Mouse (Mus musculus): ENCODE measurements around the gene Aebp2. TPM values are rescaled to one million over a fixed set of nuclear protein-coding genes. Genes with fewer than 3 reads are reported as not detected.

Gene Aebp2
- polyA plus RNA-seq, 1 experiment from 2014 or later, result 12.4 TPM

GRCm38 (mm10) chr6:140629176-140629859, 6.9 kb downstream of the Aebp2 start:
- 91% methylated on average over 4 of the region's 4 CpGs for WGBS
- ATAC-seq (ENCODE audit: insufficient number of reproducible peaks, low FRiP score, low TSS enrichment, low read depth) (no peak), DNase-seq (ENCODE audit: low spot score) (no peak)
- H3K4me2 ChIP-seq (ENCODE audit: low read depth, severe bottlenecking), result no peak overlapping the region
- peaks cover 20% of the 10 kb centered on the region for H3K4me1 ChIP-seq (ENCODE audit: control insufficient read depth, insufficient read depth, low read length)
- H3K27me3 ChIP-seq (ENCODE audit: control insufficient read depth, insufficient read depth, low read length), result no peaks in the 10 kb centered on the region
- H3K9me3 ChIP-seq (ENCODE audit: control insufficient read depth, low read length), result no peaks in the 10 kb centered on the region
- H3K4me3 ChIP-seq (ENCODE audit: low read depth, low read length), result no peak overlapping the region
- no peak overlapping the region for H3K27ac ChIP-seq (replicated peaks; ENCODE audit: low read depth, low read length)
- no peak overlapping the region for H3K9ac ChIP-seq (ENCODE audit: low read length)
- H3K36me3 ChIP-seq (ENCODE audit: control insufficient read depth, insufficient read depth, low read length), result peaks cover 2% of the 10 kb centered on the region; the same call in 1 of the 2 replicates

- Histone ChIP-seq H3K4me3 (ENCODE audit: low read depth, low read length) (no peak overlapping the region), H3K27ac (replicated peaks; ENCODE audit: low read depth, low read length) (no peak overlapping the region), H3K9ac (ENCODE audit: low read length) (no peak overlapping the region), H3K36me3 (ENCODE audit: control insufficient read depth, insufficient read depth, low read length) (peaks cover 2% of the 10 kb centered on the region; the same call in 1 of the 2 replicates), H3K27me3 (ENCODE audit: control insufficient read depth, insufficient read depth, low read length) (no peaks in the 10 kb centered on the region), H3K4me1 (ENCODE audit: control insufficient read depth, insufficient read depth, low read length) (peaks cover 15% of the 10 kb centered on the region), H3K4me2 (ENCODE audit: low read depth, severe bottlenecking) (no peak overlapping the region), H3K9me3 (ENCODE audit: control insufficient read depth, low read length) (no peaks in the 10 kb centered on the region)
- WGBS, result 82% methylated on average over 4 of the region's 4 CpGs
- DNase-seq (ENCODE audit: low spot score) (no peak), ATAC-seq (ENCODE audit: insufficient number of reproducible peaks, low FRiP score, low TSS enrichment, low read depth) (no peak)
These were observed 7.8 kb downstream of the Aebp2 start for GRCm38 (mm10) chr6:140630306-140630705.

GRCm38 (mm10) chr6:140633616-140634015, 11.2 kb downstream of the Aebp2 start:
- DNase-seq (ENCODE audit: low spot score), result no peak
- Histone ChIP-seq H3K4me2 (ENCODE audit: low read depth, severe bottlenecking) (no peak overlapping the region), H3K27me3 (ENCODE audit: control insufficient read depth, insufficient read depth, low read length) (no peaks in the 10 kb centered on the region), H3K4me3 (ENCODE audit: low read depth, low read length) (no peak overlapping the region), H3K27ac (replicated peaks; ENCODE audit: low read depth, low read length) (no peak overlapping the region), H3K4me1 (ENCODE audit: control insufficient read depth, insufficient read depth, low read length) (no peaks in the 10 kb centered on the region), H3K36me3 (ENCODE audit: control insufficient read depth, insufficient read depth, low read length) (peaks cover 8% of the 10 kb centered on the region; the same call in 1 of the 2 replicates), H3K9me3 (ENCODE audit: control insufficient read depth, low read length) (no peaks in the 10 kb centered on the region), H3K9ac (ENCODE audit: low read length) (no peak overlapping the region)
- ATAC-seq (ENCODE audit: insufficient number of reproducible peaks, low FRiP score, low TSS enrichment, low read depth), result no peak
- WGBS, result 93% methylated on average over 8 of the region's 8 CpGs

GRCm38 (mm10) chr6:140636290-140636689, 13.8 kb downstream of the Aebp2 start:
- no peak for ATAC-seq (ENCODE audit: insufficient number of reproducible peaks, low FRiP score, low TSS enrichment, low read depth)

GRCm38 (mm10) chr6:140642010-140642409, 19.5 kb downstream of the Aebp2 start:
- Histone ChIP-seq H3K4me1 (ENCODE audit: control insufficient read depth, insufficient read depth, low read length) (no peaks in the 10 kb centered on the region), H3K27ac (replicated peaks; ENCODE audit: low read depth, low read length) (no peak overlapping the region), H3K27me3 (ENCODE audit: control insufficient read depth, insufficient read depth, low read length) (no peaks in the 10 kb centered on the region), H3K36me3 (ENCODE audit: control insufficient read depth, insufficient read depth, low read length) (peaks cover 18% of the 10 kb centered on the region; the same call in 1 of the 2 replicates), H3K4me2 (ENCODE audit: low read depth, severe bottlenecking) (no peak overlapping the region), H3K9ac (ENCODE audit: low read length) (no peak overlapping the region), H3K4me3 (ENCODE audit: low read depth, low read length) (no peak overlapping the region), H3K9me3 (ENCODE audit: control insufficient read depth, low read length) (no peaks in the 10 kb centered on the region)
- 96% methylated on average over 7 of the region's 7 CpGs for WGBS
- DNase-seq (ENCODE audit: low spot score) (no peak), ATAC-seq (ENCODE audit: insufficient number of reproducible peaks, low FRiP score, low TSS enrichment, low read depth) (no peak)

More at GRCm38 (mm10) chr6:140636290-140636689, 13.8 kb downstream of the Aebp2 start:
- Histone ChIP-seq H3K36me3 (ENCODE audit: control insufficient read depth, insufficient read depth, low read length) (peaks cover 17% of the 10 kb centered on the region; the same call in 1 of the 2 replicates), H3K9ac (ENCODE audit: low read length) (no peak overlapping the region), H3K4me2 (ENCODE audit: low read depth, severe bottlenecking) (no peak overlapping the region), H3K27me3 (ENCODE audit: control insufficient read depth, insufficient read depth, low read length) (no peaks in the 10 kb centered on the region), H3K4me3 (ENCODE audit: low read depth, low read length) (no peak overlapping the region), H3K27ac (replicated peaks; ENCODE audit: low read depth, low read length) (no peak overlapping the region), H3K4me1 (ENCODE audit: control insufficient read depth, insufficient read depth, low read length) (no peaks in the 10 kb centered on the region), H3K9me3 (ENCODE audit: control insufficient read depth, low read length) (no peaks in the 10 kb centered on the region)
- no peak for DNase-seq (ENCODE audit: low spot score)
- WGBS, result 95% methylated on average over 4 of the region's 4 CpGs

- Histone ChIP-seq H3K27ac (replicated peaks; ENCODE audit: low read depth, low read length) (no peak overlapping the region), H3K9ac (ENCODE audit: low read length) (no peak overlapping the region), H3K27me3 (ENCODE audit: control insufficient read depth, insufficient read depth, low read length) (no peaks in the 10 kb centered on the region), H3K4me3 (ENCODE audit: low read depth, low read length) (no peak overlapping the region), H3K4me2 (ENCODE audit: low read depth, severe bottlenecking) (no peak overlapping the region), H3K9me3 (ENCODE audit: control insufficient read depth, low read length) (no peaks in the 10 kb centered on the region), H3K36me3 (ENCODE audit: control insufficient read depth, insufficient read depth, low read length) (peaks cover 16% of the 10 kb centered on the region; the same call in 1 of the 2 replicates), H3K4me1 (ENCODE audit: control insufficient read depth, insufficient read depth, low read length) (no peaks in the 10 kb centered on the region)
- DNase-seq (ENCODE audit: low spot score) (no peak), ATAC-seq (ENCODE audit: insufficient number of reproducible peaks, low FRiP score, low TSS enrichment, low read depth) (no peak)
- WGBS, result 94% methylated on average over 12 of the region's 12 CpGs
These were observed 20.2 kb downstream of the Aebp2 start for GRCm38 (mm10) chr6:140642655-140643054.

- ATAC-seq (ENCODE audit: insufficient number of reproducible peaks, low FRiP score, low TSS enrichment, low read depth) (no peak), DNase-seq (ENCODE audit: low spot score) (no peak)
- peaks cover 3% of the 10 kb centered on the region; the same call in 1 of the 2 replicates for H3K36me3 ChIP-seq (ENCODE audit: control insufficient read depth, insufficient read depth, low read length)
- H3K4me3 ChIP-seq (ENCODE audit: low read depth, low read length), result no peak overlapping the region
- H3K9me3 ChIP-seq (ENCODE audit: control insufficient read depth, low read length), result no peaks in the 10 kb centered on the region
- H3K4me2 ChIP-seq (ENCODE audit: low read depth, severe bottlenecking), result no peak overlapping the region
- no peak overlapping the region for H3K27ac ChIP-seq (replicated peaks; ENCODE audit: low read depth, low read length)
- H3K4me1 ChIP-seq (ENCODE audit: control insufficient read depth, insufficient read depth, low read length), result no peaks in the 10 kb centered on the region
- no peaks in the 10 kb centered on the region for H3K27me3 ChIP-seq (ENCODE audit: control insufficient read depth, insufficient read depth, low read length)
- H3K9ac ChIP-seq (ENCODE audit: low read length), result no peak overlapping the region
These were observed 23.5 kb downstream of the Aebp2 start for GRCm38 (mm10) chr6:140645931-140646330.

GRCm38 (mm10) chr6:140646892-140647291, 24.4 kb downstream of the Aebp2 start:
- no peaks in the 10 kb centered on the region for H3K9me3 ChIP-seq (ENCODE audit: control insufficient read depth, low read length)
- H3K9ac ChIP-seq (ENCODE audit: low read length), result no peak overlapping the region
- H3K4me2 ChIP-seq (ENCODE audit: low read depth, severe bottlenecking), result no peak overlapping the region
- ATAC-seq (ENCODE audit: insufficient number of reproducible peaks, low FRiP score, low TSS enrichment, low read depth) (no peak), DNase-seq (ENCODE audit: low spot score) (no peak)
- no peaks in the 10 kb centered on the region for H3K27me3 ChIP-seq (ENCODE audit: control insufficient read depth, insufficient read depth, low read length)
- peaks cover 3% of the 10 kb centered on the region; the same call in 1 of the 2 replicates for H3K36me3 ChIP-seq (ENCODE audit: control insufficient read depth, insufficient read depth, low read length)
- no peaks in the 10 kb centered on the region for H3K4me1 ChIP-seq (ENCODE audit: control insufficient read depth, insufficient read depth, low read length)
- 94% methylated on average over 6 of the region's 6 CpGs for WGBS
- H3K27ac ChIP-seq (replicated peaks; ENCODE audit: low read depth, low read length), result no peak overlapping the region
- H3K4me3 ChIP-seq (ENCODE audit: low read depth, low read length), result no peak overlapping the region

Data from limb, embryonic 11.5 days (tissue).